Mouse (Mus musculus) left cerebral cortex, postnatal 4 days (tissue): ENCODE measurements around the gene Dync1li1. TPM values are rescaled to one million over a fixed set of nuclear protein-coding genes. Genes with fewer than 3 reads are reported as not detected.
"Not testable (repeated sequence)": the region's sequence is repeated elsewhere in the genome, so short reads cannot be mapped to it uniquely, and the experiment has no call there.

ENCODE experiments used
- DNase-seq: peaks from one replicate; pipeline ENCODE4 v3.0.0-alpha.2; 2022
- intact Hi-C: fragments of 180-260 bp; cut with DNase I; formaldehyde crosslinking; loops from one replicate; pipeline ENCODE4 v1.15.1; 2025
- total RNA-seq, 2 experiments: library from RNA; stranded (reverse); gene quantifications; 2 replicates each; pipeline ENCODE4 v1.2.3; 2021

Gene Dync1li1
- total RNA-seq: 100 to 1,000 TPM; 121 to 128 TPM

DNA sequence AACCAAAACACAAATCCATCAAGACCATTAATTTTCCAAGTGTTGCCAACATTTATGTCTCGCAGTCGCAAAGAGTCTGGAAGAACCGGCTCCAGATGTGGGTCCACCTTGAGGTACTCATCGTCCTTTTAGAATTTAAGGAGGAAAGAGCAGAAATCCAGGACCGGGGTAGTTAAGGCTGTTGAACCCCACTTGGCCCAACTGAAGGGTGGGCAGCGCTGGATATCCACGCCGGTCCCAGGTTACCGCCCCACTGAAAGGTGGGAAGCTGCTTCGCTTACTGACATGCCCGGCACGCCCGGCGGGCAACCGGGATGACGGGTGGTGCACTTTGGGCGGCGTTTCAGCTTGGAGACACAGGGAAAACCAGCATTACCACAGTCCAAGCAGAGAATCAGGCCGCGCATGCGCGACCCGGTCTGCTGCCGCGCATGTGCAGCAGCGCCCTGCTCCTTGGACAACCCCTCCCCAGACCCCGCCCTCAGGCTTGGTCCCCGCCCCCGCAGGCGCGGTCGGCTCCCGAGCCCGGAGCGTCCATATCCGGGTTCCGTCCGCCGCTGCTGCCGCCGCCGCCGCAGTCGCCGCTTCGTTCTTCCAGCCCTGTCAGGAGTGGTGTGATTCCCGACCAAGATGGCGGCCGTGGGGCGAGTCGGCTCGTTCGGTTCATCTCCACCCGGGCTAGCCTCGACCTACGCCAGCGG is at the start of gene Dync1li1:
Gene Dync1li1 (plus strand): TSS at position 539 of the 701 bp plus-strand sequence.
- intact Hi-C loops: no loop called here
- DNase-seq: peak; percentile 99

DNA sequence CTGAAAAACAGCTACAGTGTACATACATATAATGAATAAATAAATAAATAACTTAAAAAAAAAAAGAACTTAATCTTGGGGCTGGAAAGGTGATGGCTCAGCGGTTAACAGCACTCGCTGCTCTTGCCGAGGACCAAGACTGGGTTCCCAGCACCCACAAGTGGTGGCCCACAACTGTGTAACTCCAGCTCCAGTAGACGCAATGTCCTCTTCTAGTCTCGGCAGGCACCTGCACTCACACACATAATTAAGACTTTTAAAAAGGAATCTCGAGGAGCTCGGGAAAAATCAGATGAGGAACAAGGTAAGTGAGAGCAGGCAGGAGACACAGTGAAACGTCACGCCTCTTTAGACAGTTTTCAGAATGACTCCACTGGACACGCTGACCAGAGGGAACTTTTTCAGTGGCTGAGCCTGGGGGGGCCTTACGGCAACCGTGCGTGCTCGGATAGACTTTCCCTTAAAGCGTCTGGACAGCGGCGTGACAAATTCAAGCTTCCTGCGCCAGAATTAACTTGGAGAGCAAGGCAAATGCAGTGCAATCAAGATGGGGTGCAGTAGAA is 49.3 kb upstream of the Dync1li1 start:
- DNase-seq: no peak
- intact Hi-C loops: no loop called here

DNA sequence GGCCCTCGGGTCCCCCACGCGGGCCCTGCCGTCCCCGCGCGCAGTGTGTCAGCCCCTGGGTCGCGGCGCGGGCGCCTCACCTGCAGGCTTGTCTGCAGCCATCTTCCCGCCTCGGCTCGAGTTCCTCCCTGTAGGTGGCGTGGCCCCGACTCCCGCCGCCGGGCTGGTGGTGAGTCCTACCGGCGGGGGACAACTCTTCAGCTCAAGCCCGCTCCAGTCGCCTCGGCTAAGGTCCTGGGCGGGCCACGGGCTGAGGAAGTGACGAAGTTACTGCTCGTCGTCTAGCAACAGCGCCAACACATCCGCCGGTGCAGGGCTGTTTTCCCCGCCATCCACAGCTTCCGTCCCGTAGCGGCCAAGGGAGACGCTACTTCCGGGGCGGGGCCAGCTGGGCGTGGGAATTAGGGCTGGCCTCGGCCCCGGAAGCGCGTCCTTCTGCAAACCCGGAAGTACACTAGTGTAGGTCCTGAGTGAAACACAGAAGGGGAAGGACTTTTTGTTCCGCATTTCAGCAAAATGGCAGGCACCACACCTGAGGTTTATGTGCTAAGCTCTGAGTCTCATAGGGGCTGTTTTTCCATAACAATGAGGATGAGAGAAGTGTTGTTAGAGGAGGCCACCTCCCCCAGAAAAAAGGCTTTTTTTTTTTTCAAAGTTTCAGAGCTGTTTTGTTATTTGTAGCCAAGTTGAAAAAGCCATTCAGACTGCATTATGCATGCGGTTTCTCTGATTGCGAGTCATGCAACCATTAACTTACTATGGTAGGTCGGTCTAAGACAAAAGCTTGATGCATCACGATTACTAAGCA is 48.5 kb upstream of the Dync1li1 start, which contains the start of gene Cnot10:
Gene Cnot10 (minus strand): TSS at position 346 of the 808 bp plus-strand sequence.
- intact Hi-C loops: no loop called here
- DNase-seq: peak; percentile 98

DNA sequence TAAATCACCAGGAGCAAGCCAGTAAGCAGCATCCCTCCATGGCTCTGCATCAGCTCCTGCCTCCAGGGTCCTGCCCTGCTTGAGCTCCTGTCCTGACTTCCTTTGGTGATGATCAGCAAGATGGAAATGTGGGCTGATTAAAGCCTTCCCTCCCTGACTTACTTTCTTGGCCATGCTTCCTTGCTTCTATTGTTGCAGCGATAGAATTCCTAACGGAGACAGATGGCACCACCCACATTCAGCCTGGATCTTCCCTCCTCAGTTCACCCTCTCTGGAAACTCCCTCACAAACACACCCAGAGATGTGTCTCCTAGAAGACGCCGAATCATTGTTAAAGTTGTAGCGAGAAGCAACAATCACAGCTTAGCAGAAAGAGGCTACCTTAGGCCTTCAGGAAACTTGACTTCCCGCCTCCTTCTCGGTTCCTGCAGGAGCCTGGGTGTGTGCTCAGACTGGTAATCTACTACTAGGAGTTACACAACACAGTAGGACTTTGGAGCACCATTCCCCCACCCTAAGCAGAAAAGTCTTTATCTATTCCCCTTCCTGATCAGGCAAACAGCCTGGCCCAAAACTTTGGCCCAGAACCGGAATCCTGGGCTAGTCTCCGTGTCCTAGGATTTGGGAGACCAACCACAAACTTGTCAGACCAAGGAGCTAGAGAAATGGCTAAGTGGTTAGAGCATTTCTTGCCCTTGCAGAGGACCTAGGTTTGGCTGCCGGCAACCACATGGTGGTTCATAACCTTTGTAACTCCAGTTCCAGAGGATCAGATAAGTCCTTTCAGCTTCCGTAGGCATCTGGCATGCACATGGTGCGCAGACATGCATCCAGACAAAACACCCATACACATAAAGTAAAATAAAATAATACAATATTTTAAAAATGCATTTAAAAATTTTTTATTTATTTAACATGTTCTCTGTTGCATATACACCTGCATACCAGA is 41.8 kb upstream of the Dync1li1 start:
- intact Hi-C loops: no loop called here
- DNase-seq: no peak

DNA sequence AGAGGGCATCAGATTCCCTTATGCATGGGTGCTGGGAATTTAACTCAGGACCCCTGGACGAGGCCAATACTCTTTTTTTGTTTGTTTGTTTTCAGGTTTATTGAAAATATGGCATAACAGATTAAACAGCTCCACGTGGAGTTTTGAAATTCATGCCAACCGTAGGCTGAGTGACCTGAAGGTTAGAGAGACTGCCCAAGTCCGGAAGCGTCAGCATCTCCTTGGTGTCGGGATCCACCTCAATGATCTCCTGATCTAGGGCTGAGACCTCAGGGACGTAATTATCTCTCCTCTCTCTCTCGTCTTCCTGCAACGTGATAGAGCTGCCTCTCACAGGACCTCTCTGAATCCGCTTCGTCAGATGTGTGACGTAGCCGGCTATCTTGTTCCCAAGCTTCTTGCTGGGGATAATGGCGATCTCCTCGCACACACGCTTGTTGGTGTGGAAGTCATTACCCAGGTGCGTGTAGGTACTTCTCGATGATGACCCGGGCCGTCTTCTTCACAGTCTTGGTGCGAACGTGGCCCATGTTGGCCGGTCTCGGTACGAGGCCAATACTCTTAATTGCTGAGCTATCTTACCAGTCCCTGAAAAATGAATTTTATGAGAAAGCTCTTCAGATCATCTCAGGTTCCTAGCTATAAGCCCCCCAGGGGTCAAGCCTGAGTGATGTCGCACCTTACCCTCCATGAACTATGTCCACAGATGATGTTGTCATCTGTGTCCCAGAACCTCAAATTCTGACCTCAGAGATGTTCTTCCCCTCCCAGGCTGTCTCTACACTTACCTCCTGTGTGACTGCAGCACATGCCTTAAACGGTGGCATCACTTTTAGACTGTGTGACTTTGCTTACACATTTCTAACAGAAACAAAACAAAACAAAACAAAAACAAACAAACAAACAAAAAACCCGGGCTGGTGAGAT is 40.8 kb upstream of the Dync1li1 start:
- intact Hi-C loops: loop anchor here (2.0 kb wide), 1 partner anchor 77 kb away; no protein-coding TSS in a partner anchor
- no peak for DNase-seq

- intact Hi-C loops: loop anchor here (2.0 kb wide), 1 partner anchor 76 kb away; no protein-coding TSS in a partner anchor
- DNase-seq: not testable (repeated sequence)
These were observed 40.1 kb upstream of the Dync1li1 start for GRCm38 (mm10) chr9:114648472-114648871.

GRCm38 (mm10) chr9:114649371-114649770 is 39.2 kb upstream of the Dync1li1 start:
- intact Hi-C loops: loop anchor here (2.0 kb wide), 1 partner anchor 75 kb away; no protein-coding TSS in a partner anchor
- DNase-seq: no peak

DNA sequence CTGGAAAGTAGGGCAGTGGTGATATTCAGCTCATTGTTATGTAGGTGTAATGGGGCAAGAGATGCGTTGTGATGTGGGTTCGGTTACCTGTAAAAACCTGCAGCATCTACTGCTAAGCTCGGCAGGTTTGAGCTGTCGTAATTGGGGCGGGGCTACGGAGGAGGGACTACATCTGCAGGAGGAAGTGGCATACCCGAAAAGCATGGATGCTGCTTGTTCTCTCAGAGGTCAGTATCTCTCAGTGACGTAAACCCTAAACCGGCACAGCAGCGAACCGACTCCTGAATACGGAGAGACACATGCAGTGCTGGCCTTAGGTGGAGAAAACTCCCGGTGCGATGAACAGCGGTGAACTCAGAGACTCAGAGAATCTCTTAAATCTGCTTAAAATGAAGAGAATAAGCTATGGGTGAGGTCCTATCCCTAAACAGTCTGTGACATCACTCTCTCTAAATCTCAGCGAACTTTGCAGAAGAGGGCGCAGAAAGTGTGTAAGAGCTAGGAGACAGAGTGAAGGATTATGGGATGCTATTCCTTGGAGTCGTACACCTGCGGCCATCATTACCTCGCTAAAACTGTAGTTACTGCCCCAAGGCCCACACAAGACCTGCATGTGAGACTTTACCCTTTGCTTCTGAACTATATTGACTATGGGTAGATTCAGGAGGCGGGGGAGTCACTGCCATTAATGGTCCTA is 37.5 kb upstream of the Dync1li1 start:
- intact Hi-C loops: no loop called here
- DNase-seq: no peak

- intact Hi-C loops: no loop called here
- DNase-seq: no peak
These were observed 33.2 kb upstream of the Dync1li1 start for GRCm38 (mm10) chr9:114655356-114655755.

DNA sequence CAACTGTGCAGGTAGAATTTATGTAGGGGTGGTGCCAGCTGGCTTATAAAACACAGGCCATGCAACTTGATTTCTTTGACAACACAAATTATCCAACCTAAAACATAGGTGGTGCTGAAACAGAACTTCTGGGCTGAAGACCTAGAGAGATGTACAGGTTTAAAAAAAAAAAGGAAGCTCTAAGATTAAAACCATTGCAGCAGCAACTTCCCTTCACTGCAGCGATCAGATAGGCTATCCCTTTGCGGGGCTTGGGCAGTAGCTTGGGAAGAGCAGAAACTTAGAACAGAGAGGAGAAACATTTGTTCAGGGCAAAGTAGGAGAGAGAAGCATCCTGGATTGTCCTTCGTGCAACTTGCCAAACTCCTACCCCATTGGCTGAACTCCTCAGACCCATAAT is 31.9 kb upstream of the Dync1li1 start:
- DNase-seq: no peak
- intact Hi-C loops: no loop called here

- DNase-seq: no peak
- intact Hi-C loops: no loop called here
These were observed 28.1 kb upstream of the Dync1li1 start for GRCm38 (mm10) chr9:114660506-114660905.

GRCm38 (mm10) chr9:114660983-114661382 is 27.6 kb upstream of the Dync1li1 start:
- DNase-seq: no peak
- intact Hi-C loops: no loop called here

GRCm38 (mm10) chr9:114661991-114662390 is 26.6 kb upstream of the Dync1li1 start:
- no peak for DNase-seq
- intact Hi-C loops: no loop called here

GRCm38 (mm10) chr9:114663782-114664181 is 24.8 kb upstream of the Dync1li1 start:
- intact Hi-C loops: no loop called here
- no peak for DNase-seq

DNA sequence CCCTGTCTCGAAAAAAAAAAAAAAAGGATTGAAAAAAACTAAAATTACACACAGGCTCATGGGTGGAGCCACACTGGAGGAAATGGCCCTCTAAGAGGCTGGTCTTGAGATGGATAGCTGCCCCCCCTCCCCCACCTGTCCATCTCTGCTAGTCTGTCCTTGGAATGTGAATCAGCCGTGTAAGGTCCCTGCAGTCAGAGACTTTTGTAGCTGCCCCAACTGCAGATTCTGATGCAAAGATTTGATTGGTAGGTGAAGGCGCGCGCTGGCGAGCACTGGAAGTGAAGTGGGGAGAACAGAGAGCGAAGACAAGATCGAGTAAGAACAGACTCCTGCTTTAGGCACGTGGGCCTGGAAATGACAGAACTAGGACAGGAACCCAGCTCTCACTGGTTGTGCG is 21.7 kb upstream of the Dync1li1 start:
- intact Hi-C loops: no loop called here

DNA sequence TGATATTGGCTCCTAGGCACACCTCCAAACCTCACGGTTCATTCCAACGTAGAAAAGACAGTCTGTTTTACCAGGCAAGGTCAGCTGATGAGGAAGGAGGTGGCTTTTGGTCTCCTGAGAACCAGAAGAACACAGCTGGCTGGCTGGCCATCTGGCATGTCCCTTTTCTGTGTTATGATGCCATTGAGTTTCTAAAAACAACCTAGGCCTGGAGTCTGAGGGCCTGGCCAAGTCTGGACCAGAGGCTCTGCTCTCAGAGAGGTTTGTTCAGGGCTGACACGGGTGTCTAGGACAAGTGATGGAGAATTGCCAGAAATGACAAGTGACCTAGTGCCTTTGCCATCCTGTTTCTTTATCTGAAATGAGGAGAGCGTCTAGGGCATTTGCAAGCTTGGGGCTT is 20.5 kb upstream of the Dync1li1 start:
- intact Hi-C loops: no loop called here
- no peak for DNase-seq

More for the DNA sequence above, 21.7 kb upstream of the Dync1li1 start:
- no peak for DNase-seq

GRCm38 (mm10) chr9:114669011-114669410 is 19.6 kb upstream of the Dync1li1 start:
- DNase-seq: no peak
- intact Hi-C loops: no loop called here

DNA sequence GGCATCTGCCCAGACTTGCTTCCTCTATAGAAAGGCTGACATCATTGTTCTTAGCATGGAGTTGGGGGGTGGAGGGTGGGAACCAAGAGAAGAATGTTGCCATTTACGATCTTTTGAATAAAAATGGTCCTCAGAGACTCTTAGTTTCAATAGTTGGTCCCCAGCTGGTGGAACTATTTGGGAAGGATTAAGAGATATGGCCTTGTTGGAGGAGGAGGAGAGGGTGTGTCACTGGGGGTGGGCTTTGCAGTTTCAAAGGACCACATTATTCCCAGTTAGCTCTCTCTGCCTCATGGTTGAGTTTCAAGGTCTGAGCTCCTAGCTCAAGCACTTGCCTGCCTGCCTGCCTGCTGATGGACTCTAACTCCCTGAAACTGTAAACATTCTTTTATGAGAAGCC is 16.6 kb upstream of the Dync1li1 start:
- DNase-seq: no peak
- intact Hi-C loops: no loop called here
